ENCODE assay signal across 8 mouse cellular contexts in genomic region chr8:57328161-57328920, GRCm38 (mm10). TPM values are rescaled to one million over a fixed set of nuclear protein-coding genes. Genes with fewer than 3 reads are reported as not detected.
DNase-seq lines count a peak whose midpoint lies in the region; ATAC-seq and TF ChIP-seq lines count a peak whose summit lies in the region.

No protein-coding gene starts in this region.

- DNase-seq in embryo, embryonic 10 days (ENCODE audit: low spot score): peak; percentile 89
- peak; percentile 99 for DNase-seq in heart, adult 11 months
- DNase-seq in ovary, postnatal 36 days (ENCODE audit: low spot score): no peak
- no peak for DNase-seq in B cell, adult 2 months

- H3K4me3 ChIP-seq in ES-Bruce4 (ENCODE audit: low read depth, low read length): peak overlapping the region; percentile 27; the same call in 1 of the 2 replicates
- H3K4me3 ChIP-seq in intestine, postnatal 0 days (ENCODE audit: low read depth, low read length): peak overlapping the region; percentile 30

- H3K27me3 ChIP-seq in ES-Bruce4 (ENCODE audit: control insufficient read depth, insufficient read depth, low read length, poor library complexity, severe bottlenecking): peaks cover 89% of the 10 kb centered on the region
- peaks cover 92% of the 10 kb centered on the region for H3K27me3 ChIP-seq in intestine, postnatal 0 days (replicated peaks; ENCODE audit: control insufficient read depth, insufficient read depth, low read length)

- no peak overlapping the region for H3K27ac ChIP-seq in ES-Bruce4 (ENCODE audit: insufficient read depth, low read length)
- no peak overlapping the region for H3K27ac ChIP-seq in intestine, postnatal 0 days (ENCODE audit: low read depth, low read length)

- TF ChIP-seq POLR2A in ES-Bruce4 (IDR thresholded peaks at IDR 0.05; ENCODE audit: insufficient read depth, low read length): no peak

- H3K36me3 ChIP-seq in ES-Bruce4 (ENCODE audit: control insufficient read depth, insufficient read depth, low read length, poor library complexity, severe bottlenecking): no peaks in the 10 kb centered on the region
- no peaks in the 10 kb centered on the region for H3K36me3 ChIP-seq in intestine, postnatal 0 days (ENCODE audit: control insufficient read depth, insufficient read depth)

- peak; percentile 65; the same call in 1 of the 2 replicates for ATAC-seq in intestine, postnatal 0 days
- peak; percentile 86 for ATAC-seq in megakaryocyte-erythroid progenitor cell, adult 5-6 weeks (replicated peaks; ENCODE audit: low FRiP score, low TSS enrichment, poor library complexity, severe bottlenecking)
- no peak for ATAC-seq in erythroid progenitor cell, adult 5-6 weeks (replicated peaks; ENCODE audit: low FRiP score, poor library complexity, severe bottlenecking)

- peak overlapping the region; percentile 51 for H3K4me2 ChIP-seq in intestine, postnatal 0 days (replicated peaks; ENCODE audit: low read depth)

- 3% methylated on average over 42 of the region's 42 CpGs for WGBS in intestine, postnatal 0 days

- no peak for TF ChIP-seq CTCF in ES-Bruce4 (IDR thresholded peaks at IDR 0.05; ENCODE audit: low read depth, low read length)
- TF ChIP-seq CTCF in intestine, postnatal 0 days (IDR thresholded peaks at IDR 0.05; ENCODE audit: low read depth): no peak

- no peaks in the 10 kb centered on the region for H3K9me3 ChIP-seq in ES-Bruce4 (replicated peaks; ENCODE audit: control insufficient read depth, insufficient read depth, low read length, poor library complexity, severe bottlenecking)
- no peaks in the 10 kb centered on the region for H3K9me3 ChIP-seq in intestine, postnatal 0 days (ENCODE audit: control insufficient read depth)

- H3K4me1 ChIP-seq in ES-Bruce4 (ENCODE audit: control insufficient read depth, insufficient read depth, low read length): no peaks in the 10 kb centered on the region
- no peaks in the 10 kb centered on the region for H3K4me1 ChIP-seq in intestine, postnatal 0 days (replicated peaks; ENCODE audit: control insufficient read depth, insufficient read depth, low read length)

- no peak overlapping the region for H3K9ac ChIP-seq in ES-Bruce4 (ENCODE audit: low read depth, poor library complexity, severe bottlenecking)
- peak overlapping the region; percentile 4; the same call in 1 of the 2 replicates for H3K9ac ChIP-seq in intestine, postnatal 0 days (ENCODE audit: low read depth, low read length)

- TF ChIP-seq EP300 in ES-Bruce4 (IDR thresholded peaks at IDR 0.05; ENCODE audit: insufficient read depth, low read depth, low read length): no peak

RNA-seq across cellular contexts. Expression of gene Hand2, which starts 7.6 kb away (rescaled TPM):
- polyA plus RNA-seq in ES-Bruce4 (2011; ENCODE audit: insufficient read depth, insufficient read length, low read depth, missing spikeins): 0.29 TPM in 1 of 2 replicates, not detected in the other
- 3.5 and 3.9 TPM in 2 replicates for polyA plus RNA-seq in intestine, postnatal 0 days (2015; fragmentation: Nextera tagmentation; extraction: Ambion mirVana)
- not detected in 2 replicates for total RNA-seq in megakaryocyte-erythroid progenitor cell, adult 5-6 weeks (2014; fragmentation: Nextera tagmentation)
- total RNA-seq in megakaryocyte-erythroid progenitor cell, adult 5-6 weeks (2017): not detected in 2 replicates
- total RNA-seq in erythroid progenitor cell, adult 5-6 weeks (2015; ENCODE audit: low replicate concordance): not detected in 2 replicates
- not detected in 2 replicates for total RNA-seq in erythroid progenitor cell, adult 5-6 weeks (2017; ENCODE audit: low replicate concordance)

Comparison
In these comparisons a context has a peak if more than half of its experiments do, and no peak if none do; other contexts are left out.
1. DNase-seq: peak in embryo, embryonic 10 days (single experiment) and heart, adult 11 months (single experiment); none in ovary, postnatal 36 days (single experiment) and B cell, adult 2 months (0 of 2).